In the genomic region with DNA sequence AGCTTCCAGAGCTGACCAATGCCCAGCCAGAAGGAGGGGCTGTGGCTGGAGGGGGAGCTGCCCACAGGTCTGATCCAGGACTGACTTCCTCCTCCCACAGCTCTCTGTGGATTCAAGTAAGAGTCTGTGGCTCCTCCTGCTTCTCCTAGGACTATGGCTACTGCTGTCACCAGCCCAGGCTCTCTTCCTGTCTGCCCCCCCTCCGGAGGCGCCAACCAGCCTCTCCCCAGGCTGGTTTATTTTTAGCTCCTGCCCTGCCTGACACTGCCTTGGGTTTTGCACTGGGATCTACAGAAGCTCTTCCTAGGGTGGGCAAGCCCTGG, we compare ENCODE assay signal across 8 mouse cellular contexts. TPM values are rescaled to one million over a fixed set of nuclear protein-coding genes. Genes with fewer than 3 reads are reported as not detected.
DNase-seq lines count a peak whose midpoint lies in the region; ATAC-seq lines count a peak whose summit lies in the region.

No protein-coding gene starts in this region.

- peak overlapping the region; percentile 4; the same call in 1 of the 2 replicates for H3K9ac ChIP-seq in intestine, embryonic 16.5 days (ENCODE audit: low read depth, low read length)

- peaks cover 4% of the 10 kb centered on the region for H3K36me3 ChIP-seq in intestine, embryonic 16.5 days (ENCODE audit: control insufficient read depth, insufficient read depth, low read length)

- peak; percentile 68 for ATAC-seq in intestine, embryonic 16.5 days

- DNase-seq in gastrocnemius, adult 18-20 months (ENCODE audit: low spot score), result peak; percentile 45
- no peak for DNase-seq in gastrocnemius, postnatal 4 days (ENCODE audit: low spot score in 2 of 2)
- peak; percentile 40 to 42 for DNase-seq in gastrocnemius, adult 8-10 months (ENCODE audit: low spot score in 2 of 2)
- DNase-seq in lung, adult 18-20 months, result peak; percentile 76 to 84
- no peak for DNase-seq in right cerebral cortex, postnatal 36 days (ENCODE audit: low spot score in 2 of 2)
- DNase-seq in cerebellum, adult 9-11 months, result no peak
- DNase-seq in thymus, postnatal 10 days (ENCODE audit: low spot score in 2 of 2), result no peak

- H3K4me1 ChIP-seq in intestine, embryonic 16.5 days (ENCODE audit: control insufficient read depth, insufficient read depth, low read length), result peaks cover 33% of the 10 kb centered on the region

- 14% methylated on average over 2 of the region's 2 CpGs for WGBS in intestine, embryonic 16.5 days

- no peak overlapping the region for H3K4me3 ChIP-seq in intestine, embryonic 16.5 days (ENCODE audit: low read length)

- no peaks in the 10 kb centered on the region for H3K27me3 ChIP-seq in intestine, embryonic 16.5 days (replicated peaks; ENCODE audit: control insufficient read depth, insufficient read depth, low read length)

- H3K27ac ChIP-seq in intestine, embryonic 16.5 days (ENCODE audit: low read length), result peak overlapping the region; percentile 94

- H3K9me3 ChIP-seq in intestine, embryonic 16.5 days (ENCODE audit: control insufficient read depth, low read length), result no peaks in the 10 kb centered on the region

- H3K4me2 ChIP-seq in intestine, embryonic 16.5 days (ENCODE audit: low read depth, low read length), result no peak overlapping the region

RNA-seq across cellular contexts. Expression of a gene that starts 25.1 kb away (rescaled TPM):
- 1 to 10 TPM; 4.9 to 6.7 TPM for total RNA-seq in gastrocnemius, adult 18-20 months (2021)
- total RNA-seq in gastrocnemius, postnatal 4 days (2021), result 1 to 10 TPM; 7.0 to 7.1 TPM
- total RNA-seq in gastrocnemius, adult 8-10 months (2022), result 1 to 10 TPM; 3.6 to 5.5 (median 3.6) TPM
- 24.3 and 26.1 TPM in 2 replicates for polyA plus RNA-seq in intestine, embryonic 16.5 days (2015; fragmentation: Nextera tagmentation; extraction: Ambion mirVana)

Comparison
In these comparisons a context has a peak if more than half of its experiments do, and no peak if none do; other contexts are left out.
1. DNase-seq: peak in gastrocnemius, adult 18-20 months (single experiment), gastrocnemius, adult 8-10 months (2 of 2) and lung, adult 18-20 months (2 of 2); none in gastrocnemius, postnatal 4 days (0 of 2), right cerebral cortex, postnatal 36 days (0 of 2), cerebellum, adult 9-11 months (single experiment) and thymus, postnatal 10 days (0 of 2).